Mouse (Mus musculus) left cerebral cortex, postnatal 25 days (tissue): ENCODE data around the gene Tmem267. TPM values are rescaled to one million over a fixed set of nuclear protein-coding genes. Genes with fewer than 3 reads are reported as not detected.
"Not testable (repeated sequence)": the region's sequence is repeated elsewhere in the genome, so short reads cannot be mapped to it uniquely, and the experiment has no call there.

Experiments
- DNase-seq, 2 experiments: peaks; one replicate each; pipeline ENCODE4 v3.0.0; 2022; ENCODE audit warnings: low spot score in 2 of 2, mixed read lengths in 1 of 2
- intact Hi-C: fragments of 180-260 bp; cut with DNase I; formaldehyde crosslinking; loops from one replicate; pipeline ENCODE4 v1.15.1; 2025
- total RNA-seq, 2 experiments: library from RNA; stranded (reverse); gene quantifications; 2 replicates each; pipeline ENCODE4 v1.2.3; 2021

The Tmem267 gene
- total RNA-seq, 2 experiments from 2014 or later = 24.9 to 28.0 TPM

DNA sequence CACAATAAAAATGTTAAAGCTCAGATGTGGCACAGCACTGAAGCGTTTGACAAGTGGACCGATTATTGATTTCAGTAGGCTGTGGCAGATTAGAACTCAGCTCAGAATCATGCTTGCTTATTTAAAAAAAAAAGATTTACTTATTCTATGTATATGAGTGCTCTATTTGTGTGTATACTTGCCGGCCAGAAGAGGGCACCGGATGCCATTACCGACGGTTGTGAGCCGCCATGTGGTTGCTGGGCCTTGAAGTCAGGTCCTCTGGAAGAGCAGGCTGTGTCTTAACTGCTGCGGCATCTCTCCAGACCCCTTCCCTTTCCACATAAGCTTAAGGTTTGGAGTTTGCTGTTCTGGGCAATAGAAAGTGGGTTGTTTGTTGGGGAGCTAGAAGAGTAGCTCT, 116.1 kb downstream of the Tmem267 start:
- DNase-seq, intact Hi-C loops: not testable (repeated sequence)

- intact Hi-C loops = not testable (repeated sequence)
Measured at GRCm38 (mm10) chr13:119604322-119604721, 116.5 kb downstream of the Tmem267 start.

DNA sequence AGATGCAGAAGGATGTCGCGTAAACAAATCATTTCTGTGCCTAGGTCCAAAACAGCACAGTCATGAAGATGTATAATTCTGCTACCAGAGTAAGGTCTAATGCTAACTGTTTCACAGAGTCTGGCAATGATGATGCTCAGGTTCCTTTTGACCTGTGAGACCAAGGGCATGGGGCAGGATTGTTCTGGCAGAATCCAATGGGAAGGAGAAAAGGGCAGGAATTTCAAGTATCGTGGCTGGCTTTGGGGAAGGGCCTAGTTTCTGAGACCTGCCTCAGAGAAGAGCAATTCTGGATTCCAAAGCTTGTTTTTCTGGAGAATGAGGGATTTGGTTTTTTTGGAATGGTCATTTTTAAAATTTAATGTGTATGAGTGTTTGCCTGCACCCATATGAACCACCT, 131.0 kb downstream of the Tmem267 start:
- DNase-seq = no peak
- intact Hi-C loops = no loop called here

More at GRCm38 (mm10) chr13:119604322-119604721, 116.5 kb downstream of the Tmem267 start:
- DNase-seq = not testable (repeated sequence)

DNA sequence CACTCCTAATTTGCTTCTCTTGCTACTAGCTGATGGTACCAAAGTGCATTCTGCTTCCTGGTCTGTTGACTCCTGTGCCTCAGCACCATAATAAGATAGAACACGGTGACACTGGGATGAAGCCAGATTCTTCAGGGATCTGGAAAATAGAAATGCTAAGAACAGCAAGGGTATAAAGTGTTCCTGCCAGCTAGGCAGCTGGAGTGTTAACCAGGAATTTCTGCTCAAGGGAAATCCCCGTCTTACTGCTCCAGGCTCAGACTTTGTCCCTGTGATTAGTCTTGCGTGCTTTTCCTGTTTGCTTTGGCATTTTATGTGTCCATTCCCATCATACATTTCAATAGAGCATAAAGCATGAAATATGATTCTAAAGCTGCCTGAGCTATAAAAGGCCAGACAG, 131.9 kb downstream of the Tmem267 start:
- DNase-seq = peak in 1 of 2 experiments; percentile 20
- intact Hi-C loops = no loop called here

- intact Hi-C loops = no loop called here
- no peak for DNase-seq
Measured at GRCm38 (mm10) chr13:119623634-119624033, 135.8 kb downstream of the Tmem267 start, which contains the start of gene Ccl28. Ccl28 (plus strand) TSS chr13:119623819.

GRCm38 (mm10) chr13:119625952-119626351, 138.1 kb downstream of the Tmem267 start:
- intact Hi-C loops, DNase-seq: not testable (repeated sequence)

- intact Hi-C loops = no loop called here
- DNase-seq = peak; percentile 85 to 88
Measured at GRCm38 (mm10) chr13:119631482-119632155, 143.8 kb downstream of the Tmem267 start.

DNA sequence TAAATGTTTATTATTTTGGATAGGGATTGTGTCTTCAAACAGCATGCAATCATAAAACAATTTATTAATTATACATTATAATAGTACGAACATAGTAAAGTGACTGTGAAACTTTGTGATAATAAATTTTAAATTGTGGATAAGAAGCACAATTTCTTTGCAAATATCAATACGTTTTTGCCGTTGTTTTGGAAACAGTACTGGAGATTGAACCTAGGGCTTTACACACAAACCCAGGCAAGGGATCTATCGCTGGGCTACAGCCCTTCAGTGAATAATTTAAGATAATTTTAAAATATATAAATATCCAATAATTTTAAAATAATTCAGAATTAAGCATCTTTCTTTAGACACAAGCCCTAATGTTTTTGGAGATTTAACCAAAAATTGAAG, 144.3 kb downstream of the Tmem267 start:
- intact Hi-C loops = no loop called here
- no peak for DNase-seq

DNA sequence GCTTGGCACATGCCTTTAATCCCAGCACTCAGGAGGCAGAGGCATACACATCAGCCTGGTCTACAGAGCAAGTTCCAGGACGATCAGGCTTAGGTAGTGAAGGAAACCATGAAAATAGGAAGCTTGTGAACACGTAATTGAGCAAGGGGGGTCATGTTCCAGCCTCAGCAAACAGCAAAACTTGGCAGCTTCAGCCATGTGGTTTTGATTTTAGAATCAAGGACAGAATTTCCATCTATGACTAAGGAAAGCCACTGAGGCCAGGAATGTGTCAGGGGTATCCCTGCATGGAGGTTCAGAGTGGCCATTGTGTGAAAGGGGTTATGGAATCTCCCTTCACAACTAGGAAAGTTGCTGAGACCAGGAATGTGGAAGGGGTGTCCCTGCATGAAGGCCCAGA, 147.7 kb downstream of the Tmem267 start:
- no peak for DNase-seq
- intact Hi-C loops = no loop called here

GRCm38 (mm10) chr13:119637837-119638236, 150.0 kb downstream of the Tmem267 start:
- no peak for DNase-seq
- intact Hi-C loops = no loop called here

DNA sequence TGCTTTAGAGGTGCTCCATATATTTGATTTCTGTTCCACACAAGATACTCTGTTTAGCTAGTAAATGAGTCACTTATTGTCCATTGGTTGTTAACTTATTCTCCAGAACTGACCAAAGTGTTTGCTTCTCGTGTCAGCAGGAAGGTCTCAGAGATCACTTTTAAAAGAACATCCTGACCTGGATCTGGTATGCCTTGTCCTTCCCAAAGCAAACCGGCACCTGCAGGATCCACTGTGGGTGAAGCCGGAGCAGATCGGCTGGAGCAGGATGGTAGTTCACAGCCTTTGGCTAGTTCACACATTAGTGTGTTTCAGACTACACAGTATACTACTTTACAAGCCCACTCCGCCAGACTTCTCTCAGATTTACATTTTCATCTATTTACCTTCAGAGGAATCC, 150.6 kb downstream of the Tmem267 start:
- no peak for DNase-seq
- intact Hi-C loops = no loop called here

DNA sequence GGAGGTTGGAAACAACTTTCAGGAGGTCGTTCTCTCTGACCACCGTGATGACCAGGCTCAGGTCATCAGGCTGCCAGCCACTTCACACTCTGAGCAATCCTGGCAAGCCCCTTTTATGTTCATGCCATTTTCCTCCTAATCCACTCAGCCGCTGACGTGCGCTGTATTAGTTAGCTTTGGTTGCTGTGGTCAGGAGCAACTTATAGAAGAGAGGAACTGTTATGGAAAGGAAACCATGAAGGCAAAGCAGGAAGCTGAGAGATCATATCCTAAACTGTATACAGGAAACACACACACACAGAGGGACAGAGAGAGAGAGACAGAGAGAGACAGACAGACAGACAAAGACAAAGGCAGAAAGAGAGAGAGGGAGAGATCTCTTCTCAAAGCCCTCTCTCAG, 151.5 kb downstream of the Tmem267 start:
- intact Hi-C loops = no loop called here
- no peak for DNase-seq

- intact Hi-C loops = loop anchor here (5.0 kb wide), 3 partner anchors 52 to 162 kb away; partner anchors contain the start of gene Hmgcs1
Measured at GRCm38 (mm10) chr13:119640504-119640903, 152.7 kb downstream of the Tmem267 start.

GRCm38 (mm10) chr13:119641145-119641544, 153.3 kb downstream of the Tmem267 start:
- no peak for DNase-seq
- intact Hi-C loops = loop anchor here (5.0 kb wide), 3 partner anchors 51 to 161 kb away; partner anchors contain the start of gene Hmgcs1

More at GRCm38 (mm10) chr13:119640504-119640903, 152.7 kb downstream of the Tmem267 start:
- DNase-seq = peak; percentile 29 to 49

- intact Hi-C loops = loop anchor here (5.0 kb wide), 3 partner anchors 48 to 158 kb away; partner anchors contain the start of gene Hmgcs1
- DNase-seq = no peak
Measured at GRCm38 (mm10) chr13:119644769-119645168, 156.9 kb downstream of the Tmem267 start.

GRCm38 (mm10) chr13:119646511-119646910, 158.7 kb downstream of the Tmem267 start:
- intact Hi-C loops = no loop called here
- DNase-seq = no peak

- intact Hi-C loops = no loop called here
- peak; percentile 63 to 88 for DNase-seq
Measured at GRCm38 (mm10) chr13:119648891-119649698, 161.3 kb downstream of the Tmem267 start.

- no peak for DNase-seq
- intact Hi-C loops = no loop called here
Measured at GRCm38 (mm10) chr13:119649699-119650046, 161.8 kb downstream of the Tmem267 start.

DNA sequence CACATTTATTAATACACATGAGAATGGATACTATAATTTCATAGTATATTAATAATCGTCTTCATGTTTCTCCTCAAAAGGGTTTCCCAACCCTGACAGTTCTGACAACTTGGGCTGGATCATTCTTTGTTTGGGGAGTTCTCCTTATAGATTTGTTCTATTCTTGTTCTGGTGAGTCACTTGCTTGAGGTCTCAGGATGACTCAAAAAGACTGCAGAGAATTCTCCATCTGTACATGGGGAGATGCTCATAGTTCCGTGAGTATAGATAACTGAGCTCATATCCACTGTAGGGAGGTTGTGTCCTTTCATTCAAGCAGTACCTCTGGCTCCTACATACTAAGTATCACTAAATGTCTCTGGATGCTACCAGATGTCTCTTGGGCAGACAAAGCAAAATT, 166.9 kb downstream of the Tmem267 start:
- peak; percentile 15 to 82 for DNase-seq
- intact Hi-C loops = no loop called here

DNA sequence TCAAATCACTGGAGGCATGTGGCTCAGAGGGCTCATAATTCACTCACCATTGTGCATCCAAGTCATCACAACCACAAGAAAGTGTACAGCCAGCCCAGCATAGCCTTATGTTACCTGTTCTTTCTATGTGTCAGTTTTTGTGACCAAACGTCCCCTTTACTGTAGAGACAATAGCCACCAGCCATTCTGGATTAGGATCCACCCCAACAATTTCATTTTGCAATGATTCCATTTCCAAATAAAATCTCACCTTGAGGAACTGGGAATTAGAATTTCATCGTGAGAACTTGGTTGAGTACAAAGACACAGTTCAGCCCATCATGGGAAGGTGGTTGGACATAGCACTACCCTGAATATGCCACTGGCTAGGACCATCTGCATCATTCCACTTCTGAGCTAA, 168.4 kb downstream of the Tmem267 start:
- no peak for DNase-seq
- intact Hi-C loops = no loop called here
